Mouse (Mus musculus) erythroblast, embryonic 14.5 days (primary cell): ENCODE measurements around the gene Polr2h. TPM values are rescaled to one million over a fixed set of nuclear protein-coding genes. Genes with fewer than 3 reads are reported as not detected.
"Not testable (repeated sequence)": the region's sequence is repeated elsewhere in the genome, so short reads cannot be mapped to it uniquely, and the experiment has no call there.

Source experiments
- H3K27me3 ChIP-seq: 2 replicates; pipeline ENCODE4 v1.6.1; 2012; ENCODE audit warnings: inconsistent platforms; ENCODE audit not compliant: control insufficient read depth
- H3K36me3 ChIP-seq: 2 replicates; pipeline ENCODE4 v1.6.1; 2012; ENCODE audit warnings: mild to moderate bottlenecking, inconsistent platforms; ENCODE audit not compliant: control insufficient read depth
- H3K4me1 ChIP-seq: 2 replicates; pipeline ENCODE4 v1.6.1; 2012; ENCODE audit warnings: inconsistent platforms; ENCODE audit not compliant: control insufficient read depth
- H3K4me3 ChIP-seq: replicated peaks from 2 replicates; pipeline ENCODE3; 2012; ENCODE audit warnings: moderate library complexity, mild to moderate bottlenecking, inconsistent platforms
- H3K9me3 ChIP-seq: 2 replicates; pipeline ENCODE4 v1.6.1; 2012; ENCODE audit warnings: low read length, inconsistent platforms, mixed read lengths; ENCODE audit not compliant: control insufficient read depth
- GATA1 ChIP-seq: IDR thresholded peaks from 2 replicates; pipeline ENCODE4 v1.6.1; 2012; ENCODE audit warnings: low read length, inconsistent platforms, mixed read lengths
- TAL1 ChIP-seq: IDR thresholded peaks from 3 replicates; pipeline ENCODE4 v1.6.1; 2012; ENCODE audit warnings: low read length, inconsistent platforms, mixed read lengths
- polyA plus RNA-seq: library from polyadenylated mRNA; stranded (reverse); fragments of >175 nt; gene quantifications from 2 replicates; pipeline ENCODE4 v1.2.3, GENCODE M21; 2012

Polr2h gene
- polyA plus RNA-seq = 0.25 TPM in 1 of 2 replicates, not detected in the other

GRCm38 (mm10) chr16:20717181-20717977, at the start of gene Polr2h, which contains the start of gene Clcn2:
Polr2h (plus strand) TSS chr16:20717665.
Clcn2 (minus strand) TSS chr16:20717746.
- peaks cover 41% of the 10 kb centered on the region for H3K36me3 ChIP-seq
- TF ChIP-seq TAL1 = no peak
- TF ChIP-seq GATA1 = no peak
- peaks cover 65% of the 10 kb centered on the region for H3K4me1 ChIP-seq
- no peaks in the 10 kb centered on the region for H3K27me3 ChIP-seq
- no peaks in the 10 kb centered on the region for H3K9me3 ChIP-seq
- peak within 1 kb of the TSS; percentile 80 for H3K4me3 ChIP-seq

DNA sequence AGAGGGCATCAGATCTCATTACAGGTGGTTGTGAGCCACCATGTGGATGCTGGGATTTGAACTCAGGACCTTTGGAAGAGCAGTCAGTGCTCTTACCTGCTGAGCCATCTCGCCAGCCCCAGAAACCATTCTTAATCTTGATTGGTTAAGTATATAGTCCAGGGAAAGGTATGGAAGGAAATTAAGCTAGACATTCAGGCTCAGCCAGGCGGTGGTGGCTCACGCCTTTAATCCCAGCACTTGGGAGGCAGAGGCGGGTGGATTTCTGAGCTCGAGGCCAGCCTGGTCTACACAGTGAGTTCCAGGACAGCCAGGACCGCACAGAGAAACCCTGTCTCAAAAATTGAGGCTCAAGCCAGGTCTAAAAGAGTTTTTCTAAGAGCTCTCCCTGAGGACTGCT, 49.5 kb upstream of the Polr2h start, which contains the start of gene Eif4g1:
Gene Eif4g1, plus strand, starts transcription at position 301 of the 400 bp plus-strand sequence.
- not testable (repeated sequence) for H3K27me3 ChIP-seq

DNA sequence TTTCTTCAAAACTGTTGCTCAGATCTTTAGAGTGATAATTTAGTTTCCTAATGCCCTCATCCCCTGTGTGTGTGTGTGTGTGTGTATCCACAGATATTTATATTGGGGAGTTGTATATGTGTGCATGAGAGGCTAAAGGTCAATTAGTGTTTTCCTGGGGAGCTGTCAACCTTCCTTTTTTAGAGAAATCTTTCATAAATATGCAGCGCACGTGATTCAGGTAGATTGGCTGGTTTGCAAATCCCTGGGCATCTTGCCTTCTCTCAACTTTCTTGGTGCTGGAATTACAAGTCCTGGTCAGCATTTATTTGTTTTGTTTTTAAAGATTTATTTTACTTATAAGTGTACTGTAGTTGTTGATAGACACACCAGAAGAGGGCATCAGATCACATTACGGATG, 47.2 kb upstream of the Polr2h start:
- Histone ChIP-seq H3K27me3 (no peaks in the 10 kb centered on the region), H3K9me3 (no peaks in the 10 kb centered on the region), H3K4me1 (peaks cover 31% of the 10 kb centered on the region), H3K36me3 (peaks cover 14% of the 10 kb centered on the region), H3K4me3 (no peak overlapping the region)
- TF ChIP-seq GATA1 (no peak), TAL1 (no peak)

More for the DNA sequence above, 49.5 kb upstream of the Polr2h start, which contains the start of gene Eif4g1:
- H3K9me3 ChIP-seq, H3K4me3 ChIP-seq: not testable (repeated sequence)
- peaks cover 10% of the 10 kb centered on the region for H3K4me1 ChIP-seq
- peaks cover 19% of the 10 kb centered on the region for H3K36me3 ChIP-seq

- Histone ChIP-seq H3K4me3 (peak overlapping the region; percentile 94), H3K9me3 (no peaks in the 10 kb centered on the region), H3K4me1 (peaks cover 45% of the 10 kb centered on the region), H3K27me3 (no peaks in the 10 kb centered on the region), H3K36me3 (peaks cover 30% of the 10 kb centered on the region)
- TF ChIP-seq GATA1 = no peak
- TF ChIP-seq TAL1 = no peak
These were observed 45.6 kb upstream of the Polr2h start for GRCm38 (mm10) chr16:20671886-20672285.

- no peak for TF ChIP-seq TAL1
- no peak for TF ChIP-seq GATA1
- H3K36me3 ChIP-seq = peaks cover 37% of the 10 kb centered on the region
- H3K9me3 ChIP-seq = no peaks in the 10 kb centered on the region
- H3K4me1 ChIP-seq = peaks cover 51% of the 10 kb centered on the region
- no peaks in the 10 kb centered on the region for H3K27me3 ChIP-seq
- H3K4me3 ChIP-seq = peak overlapping the region; percentile 94
These were observed 45.0 kb upstream of the Polr2h start for GRCm38 (mm10) chr16:20672500-20672902.

GRCm38 (mm10) chr16:20672965-20673705, 44.3 kb upstream of the Polr2h start:
- Histone ChIP-seq H3K4me1 (peaks cover 57% of the 10 kb centered on the region), H3K9me3 (no peaks in the 10 kb centered on the region), H3K36me3 (peaks cover 43% of the 10 kb centered on the region), H3K4me3 (peak overlapping the region; percentile 94), H3K27me3 (no peaks in the 10 kb centered on the region)
- TF ChIP-seq TAL1 (no peak), GATA1 (no peak)

DNA sequence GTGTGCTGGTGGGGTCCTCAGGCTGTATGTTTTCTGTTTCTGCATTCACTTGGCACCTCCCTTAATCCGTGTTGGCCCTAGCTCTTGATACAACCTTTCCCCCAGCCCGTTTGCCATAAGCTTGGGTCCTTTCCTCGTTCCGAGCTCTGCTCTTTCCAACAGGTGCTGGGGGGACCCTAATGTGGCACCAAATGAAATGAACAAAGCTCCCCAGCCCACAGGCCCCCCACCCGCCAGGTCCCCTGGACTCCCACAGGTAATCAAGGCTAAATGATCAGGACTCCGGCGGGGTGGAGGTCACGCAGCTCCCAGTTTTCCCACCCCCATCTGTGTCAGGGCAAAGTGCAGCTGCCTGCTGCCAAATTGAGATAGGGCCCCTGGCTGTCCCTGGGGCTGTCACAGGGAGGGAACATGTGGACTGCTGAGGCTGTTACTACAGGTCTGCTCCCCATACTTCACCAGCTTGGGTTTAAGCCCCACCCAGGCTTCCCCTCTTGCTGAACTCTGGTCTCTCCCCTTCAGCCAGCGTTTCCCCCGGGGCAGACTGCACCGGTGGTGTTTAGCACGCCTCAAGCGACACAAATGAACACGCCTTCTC, 43.7 kb upstream of the Polr2h start:
- Histone ChIP-seq H3K27me3 (no peaks in the 10 kb centered on the region), H3K4me1 (peaks cover 64% of the 10 kb centered on the region), H3K4me3 (peak overlapping the region; percentile 94), H3K9me3 (no peaks in the 10 kb centered on the region), H3K36me3 (peaks cover 50% of the 10 kb centered on the region)
- TF ChIP-seq TAL1 = peak; percentile 61
- TF ChIP-seq GATA1 = peak; percentile 6; the same call in 1 of the 2 replicates

- H3K4me3 ChIP-seq = peak overlapping the region; percentile 94
- no peaks in the 10 kb centered on the region for H3K27me3 ChIP-seq
- no peak for TF ChIP-seq GATA1
- no peak for TF ChIP-seq TAL1
- no peaks in the 10 kb centered on the region for H3K9me3 ChIP-seq
- H3K4me1 ChIP-seq = peaks cover 73% of the 10 kb centered on the region
- peaks cover 64% of the 10 kb centered on the region for H3K36me3 ChIP-seq
These were observed 42.3 kb upstream of the Polr2h start for GRCm38 (mm10) chr16:20675213-20675612.

- peaks cover 71% of the 10 kb centered on the region for H3K4me1 ChIP-seq
These were observed 40.8 kb upstream of the Polr2h start for GRCm38 (mm10) chr16:20676702-20677101.

More at GRCm38 (mm10) chr16:20676702-20677101, 40.8 kb upstream of the Polr2h start:
- no peak for TF ChIP-seq GATA1
- TF ChIP-seq TAL1 = no peak
- Histone ChIP-seq H3K36me3 (peaks cover 79% of the 10 kb centered on the region), H3K9me3 (no peaks in the 10 kb centered on the region), H3K4me3 (no peak overlapping the region), H3K27me3 (no peaks in the 10 kb centered on the region)
